Mouse (Mus musculus) kidney, postnatal 0 days (tissue): ENCODE measurements at regions not wholly inside any gene's neighbourhood (a gene's known extent, or its start where the extent isn't known, plus 50 kb on each side); places are given as distances from the start of the nearest gene placed in this dataset.
A peak's percentile ranks its signal among the peaks of the same experiment; 100 is the strongest.

Experiments
- ATAC-seq: fragments of 200-750 bp; cut with Nextera tagmentation; replicated peaks from 2 replicates; pipeline ENCODE4 v1.8.0; 2017; ENCODE audit warnings: low read depth, moderate number of reproducible peaks, moderate TSS enrichment, moderate library complexity; ENCODE audit not compliant: low FRiP score
- DNase-seq: peaks from one replicate; pipeline ENCODE4 v3.0.0-alpha.2; 2016; ENCODE audit warnings: low spot score
- H3K27ac ChIP-seq: fragments of 300-500 bp; sonication (generic); 2 replicates; pipeline ENCODE4 v1.5.1; 2014; ENCODE audit warnings: mild to moderate bottlenecking
- H3K27me3 ChIP-seq: fragments of 300-500 bp; sonication (generic); 2 replicates; pipeline ENCODE4 v1.6.1; 2014; ENCODE audit warnings: low read length, mixed read lengths; ENCODE audit not compliant: insufficient read depth
- H3K36me3 ChIP-seq: fragments of 300-500 bp; sonication (generic); 2 replicates; pipeline ENCODE4 v1.6.1; 2014; ENCODE audit warnings: low read length, mixed read lengths; ENCODE audit not compliant: insufficient read depth
- H3K4me1 ChIP-seq: fragments of 300-500 bp; sonication (generic); replicated peaks from 2 replicates; pipeline ENCODE4 v1.6.1; 2014; ENCODE audit warnings: antibody characterized with exemption, low read length, mixed read lengths; ENCODE audit not compliant: insufficient read depth
- H3K4me2 ChIP-seq: fragments of 300-500 bp; sonication (generic); 2 replicates; pipeline ENCODE4 v1.6.1; 2014; ENCODE audit warnings: mild to moderate bottlenecking, low read length, moderate library complexity, mixed read lengths
- H3K4me3 ChIP-seq: fragments of 300-500 bp; sonication (generic); replicated peaks from 2 replicates; pipeline ENCODE4 v1.5.1; 2014; ENCODE audit warnings: low read depth, low read length
- H3K9ac ChIP-seq: fragments of 300-500 bp; sonication (generic); 2 replicates; pipeline ENCODE4 v1.6.1; 2014; ENCODE audit warnings: low read depth, low read length
- H3K9me3 ChIP-seq: fragments of 300-500 bp; sonication (generic); replicated peaks from 2 replicates; pipeline ENCODE4 v1.6.1; 2016; ENCODE audit warnings: low read length, inconsistent platforms, mixed read lengths
- CTCF ChIP-seq: IDR thresholded peaks from 2 replicates; pipeline ENCODE4 v1.5.1; 2016; ENCODE audit warnings: antibody characterized with exemption, low read depth, mild to moderate bottlenecking, moderate library complexity
- WGBS: fragments of 180-500 bp; shearing (Covaris S2); extraction: QIAGEN DNeasy Blood & Tissue Kit; methylation state at CpG from one replicate; pipeline ENCODE4 v1.1.7; 2014; 5-methylcytosine and 5-hydroxymethylcytosine counted together

- H3K4me3 ChIP-seq = no peak overlapping the region
- H3K4me2 ChIP-seq = no peak overlapping the region
- no peaks in the 10 kb centered on the region for H3K36me3 ChIP-seq
- 50% methylated on average over 2 of the region's 2 CpGs for WGBS
- ATAC-seq (no peak), DNase-seq (peak; percentile 12)
- no peak overlapping the region for H3K9ac ChIP-seq
- no peaks in the 10 kb centered on the region for H3K27me3 ChIP-seq
- H3K27ac ChIP-seq = no peak overlapping the region
- H3K4me1 ChIP-seq = no peaks in the 10 kb centered on the region
- TF ChIP-seq CTCF = no peak
- H3K9me3 ChIP-seq = no peaks in the 10 kb centered on the region
Observed at GRCm38 (mm10) chr12:59621132-59621531, 401.6 kb upstream of the Fbxo33 start.

- ATAC-seq = no peak
- H3K4me1 ChIP-seq = no peaks in the 10 kb centered on the region
- DNase-seq = no peak
- TF ChIP-seq CTCF = no peak
- H3K4me3 ChIP-seq = no peak overlapping the region
- no peaks in the 10 kb centered on the region for H3K36me3 ChIP-seq
- H3K4me2 ChIP-seq = no peak overlapping the region
- WGBS = 73% methylated on average over 2 of the region's 2 CpGs
- H3K27ac ChIP-seq = no peak overlapping the region
- no peak overlapping the region for H3K9ac ChIP-seq
- H3K9me3 ChIP-seq = no peaks in the 10 kb centered on the region
- no peaks in the 10 kb centered on the region for H3K27me3 ChIP-seq
Observed at GRCm38 (mm10) chr12:59620340-59620739, 400.8 kb upstream of the Fbxo33 start.

GRCm38 (mm10) chr12:59616075-59616474 is 396.6 kb upstream of the Fbxo33 start:
- no peaks in the 10 kb centered on the region for H3K36me3 ChIP-seq
- DNase-seq = no peak
- H3K9me3 ChIP-seq = no peaks in the 10 kb centered on the region
- WGBS = 83% methylated on average over 3 of the region's 3 CpGs
- H3K27ac ChIP-seq = no peak overlapping the region
- no peak for TF ChIP-seq CTCF
- no peak overlapping the region for H3K9ac ChIP-seq
- H3K4me1 ChIP-seq = no peaks in the 10 kb centered on the region
- no peak overlapping the region for H3K4me2 ChIP-seq
- H3K4me3 ChIP-seq = no peak overlapping the region
- H3K27me3 ChIP-seq = no peaks in the 10 kb centered on the region
- no peak for ATAC-seq

GRCm38 (mm10) chr12:59599785-59600184 is 380.3 kb upstream of the Fbxo33 start:
- ATAC-seq (0 out of 2 replicates have a peak, but pooled peaks have one; percentile 65), DNase-seq (no peak)
- 76% methylated on average over 7 of the region's 9 CpGs for WGBS
- TF ChIP-seq CTCF = no peak
- no peaks in the 10 kb centered on the region for H3K4me1 ChIP-seq
- H3K27ac ChIP-seq = no peak overlapping the region
- no peaks in the 10 kb centered on the region for H3K27me3 ChIP-seq
- H3K9ac ChIP-seq = no peak overlapping the region
- H3K4me3 ChIP-seq = no peak overlapping the region
- no peak overlapping the region for H3K4me2 ChIP-seq
- H3K36me3 ChIP-seq = no peaks in the 10 kb centered on the region
- no peaks in the 10 kb centered on the region for H3K9me3 ChIP-seq

- ATAC-seq (no peak), DNase-seq (no peak)
- TF ChIP-seq CTCF = no peak
- H3K9me3 ChIP-seq = no peaks in the 10 kb centered on the region
- H3K27ac ChIP-seq = no peak overlapping the region
- H3K4me1 ChIP-seq = no peaks in the 10 kb centered on the region
- H3K27me3 ChIP-seq = no peaks in the 10 kb centered on the region
- no peak overlapping the region for H3K4me2 ChIP-seq
- H3K9ac ChIP-seq = no peak overlapping the region
- no peaks in the 10 kb centered on the region for H3K36me3 ChIP-seq
- no peak overlapping the region for H3K4me3 ChIP-seq
- 89% methylated on average over 2 of the region's 2 CpGs for WGBS
Observed at GRCm38 (mm10) chr12:59589354-59589753, 369.8 kb upstream of the Fbxo33 start.

- H3K4me1 ChIP-seq = no peaks in the 10 kb centered on the region
- H3K27me3 ChIP-seq = no peaks in the 10 kb centered on the region
- H3K36me3 ChIP-seq = no peaks in the 10 kb centered on the region
- H3K9me3 ChIP-seq = no peaks in the 10 kb centered on the region
- H3K4me3 ChIP-seq = no peak overlapping the region
- H3K4me2 ChIP-seq = no peak overlapping the region
- DNase-seq (no peak), ATAC-seq (no peak)
- H3K27ac ChIP-seq = no peak overlapping the region
- WGBS = 73% methylated on average over 1 of the region's 1 CpGs
- no peak for TF ChIP-seq CTCF
- H3K9ac ChIP-seq = no peak overlapping the region
Observed at GRCm38 (mm10) chr12:59582587-59582986, 363.1 kb upstream of the Fbxo33 start.

- Histone ChIP-seq H3K4me3 (no peak overlapping the region), H3K9me3 (no peaks in the 10 kb centered on the region), H3K9ac (no peak overlapping the region), H3K4me2 (no peak overlapping the region), H3K4me1 (no peaks in the 10 kb centered on the region), H3K27me3 (no peaks in the 10 kb centered on the region), H3K27ac (no peak overlapping the region), H3K36me3 (no peaks in the 10 kb centered on the region)
- ATAC-seq = no peak
- DNase-seq = no peak
- TF ChIP-seq CTCF = no peak
- WGBS = 87% methylated on average over 5 of the region's 5 CpGs
Observed at GRCm38 (mm10) chr12:59579694-59580093, 360.2 kb upstream of the Fbxo33 start.
